In genomic region chr8:128356796-128357539, GRCm38 (mm10) we compare ENCODE assay signal across 8 mouse cellular contexts. TPM values are rescaled to one million over a fixed set of nuclear protein-coding genes. Genes with fewer than 3 reads are reported as not detected.
DNase-seq lines count a peak whose midpoint lies in the region; ATAC-seq lines count a peak whose summit lies in the region.

No protein-coding gene starts in this region.

- intact Hi-C loops in gastrocnemius, postnatal 36 days (cut with DNase I), result loop anchor here (5.0 kb wide), 1 partner anchor 770 kb away; no protein-coding TSS in a partner anchor
- intact Hi-C loops in left cerebral cortex, postnatal 14 days (cut with DNase I), result loop anchor here (5.0 to 10.0 kb wide), 5 partner anchors 60 to 1022 kb away; no protein-coding TSS in a partner anchor

- H3K9me3 ChIP-seq in intestine, embryonic 14.5 days (ENCODE audit: control insufficient read depth, low read length), result no peaks in the 10 kb centered on the region
- H3K9me3 ChIP-seq in megakaryocyte, embryonic 14.5 days, result no peaks in the 10 kb centered on the region

- H3K27ac ChIP-seq in intestine, embryonic 14.5 days (ENCODE audit: low read depth), result peak overlapping the region; percentile 95

- H3K4me3 ChIP-seq in intestine, embryonic 14.5 days (ENCODE audit: low read depth, low read length), result peak overlapping the region; percentile 79
- H3K4me3 ChIP-seq in megakaryocyte, embryonic 14.5 days (replicated peaks), result peak overlapping the region; percentile 91

- H3K9ac ChIP-seq in intestine, embryonic 14.5 days (ENCODE audit: low read length), result peak overlapping the region; percentile 43

- no peaks in the 10 kb centered on the region for H3K36me3 ChIP-seq in intestine, embryonic 14.5 days (ENCODE audit: control insufficient read depth, insufficient read depth, low read length)
- H3K36me3 ChIP-seq in megakaryocyte, embryonic 14.5 days (replicated peaks; ENCODE audit: low read length), result no peaks in the 10 kb centered on the region

- 4% methylated on average over 45 of the region's 49 CpGs for whole genome bisulfite sequencing in intestine, embryonic 14.5 days

- peak; percentile 67 for ATAC-seq in intestine, embryonic 14.5 days (replicated peaks; ENCODE audit: low FRiP score, low TSS enrichment, low read depth)

- peak; percentile 80 for DNase-seq in adrenal gland, adult 8-10 months
- peak; percentile 59 for DNase-seq in embryo, embryonic 11.5 days (ENCODE audit: low read depth, low spot score)
- DNase-seq in gastrocnemius, postnatal 36 days, result peak; percentile 77 to 82
- DNase-seq in intestine, embryonic 14.5 days (ENCODE audit: low spot score), result peak; percentile 84
- DNase-seq in left cerebral cortex, postnatal 14 days (ENCODE audit: low spot score in 2 of 2), result peak; percentile 53 to 62
- DNase-seq in right cerebral cortex, adult 18-20 months, result peak; percentile 42
- peak; percentile 76 for DNase-seq in urinary bladder, postnatal 14 days (ENCODE audit: low spot score)

- peaks cover 8% of the 10 kb centered on the region for H3K4me1 ChIP-seq in intestine, embryonic 14.5 days (replicated peaks; ENCODE audit: control insufficient read depth, insufficient read depth, low read length)
- H3K4me1 ChIP-seq in megakaryocyte, embryonic 14.5 days, result peaks cover 53% of the 10 kb centered on the region

- H3K4me2 ChIP-seq in intestine, embryonic 14.5 days (ENCODE audit: low read length), result peak overlapping the region; percentile 92

- no peaks in the 10 kb centered on the region for H3K27me3 ChIP-seq in intestine, embryonic 14.5 days (replicated peaks; ENCODE audit: control insufficient read depth, insufficient read depth, low read length)
- H3K27me3 ChIP-seq in megakaryocyte, embryonic 14.5 days (replicated peaks), result peaks cover 67% of the 10 kb centered on the region

RNA-seq across cellular contexts. Expression of gene Nrp1, which starts 1.4 kb away (rescaled TPM):
- total RNA-seq in adrenal gland, adult 8-10 months (2022), result 100 to 1,000 TPM in 2 of 4 experiments, 10 to 100 TPM in 2; 70.0 to 135 (median 99.1) TPM
- 10 to 100 TPM; 20.6 to 33.3 TPM for total RNA-seq in gastrocnemius, postnatal 36 days (2021)
- polyA plus RNA-seq in intestine, embryonic 14.5 days (2014; fragmentation: Nextera tagmentation; extraction: Ambion mirVana), result 65.5 and 66.0 TPM in 2 replicates
- 10 to 100 TPM; 28.1 to 39.9 TPM for total RNA-seq in left cerebral cortex, postnatal 14 days (2021)
- polyA plus RNA-seq in megakaryocyte, embryonic 14.5 days (2012; ENCODE audit: insufficient read depth, low replicate concordance), result 1.00 and 1.1 TPM in 2 replicates

Comparison
In these comparisons a context has a peak if more than half of its experiments do, and no peak if none do; other contexts are left out.
1. Peak in every context shown above with its lines: DNase-seq, ATAC-seq, H3K4me3 ChIP-seq and H3K27ac ChIP-seq.